Mouse (Mus musculus) lung, embryonic 14.5 days (tissue): Measurements from ENCODE around the gene Ltv1. TPM values are rescaled to one million over a fixed set of nuclear protein-coding genes. Genes with fewer than 3 reads are reported as not detected.
A peak's percentile ranks its signal among the peaks of the same experiment; 100 is the strongest.

ENCODE experiments used
- ATAC-seq: fragments of 200-750 bp; cut with Nextera tagmentation; 2 replicates; pipeline ENCODE4 v1.8.0; 2017; ENCODE audit warnings: mild to moderate bottlenecking, moderate TSS enrichment, moderate library complexity; ENCODE audit not compliant: insufficient read depth
- DNase-seq: peaks from one replicate; pipeline ENCODE4 v3.0.0-alpha.2; 2015
- H3K27ac ChIP-seq: fragments of 300-500 bp; sonication (generic); 2 replicates; pipeline ENCODE4 v1.5.1; 2014; ENCODE audit warnings: low read depth, mild to moderate bottlenecking, moderate library complexity
- H3K27me3 ChIP-seq: fragments of 300-500 bp; sonication (generic); 2 replicates; pipeline ENCODE4 v1.6.1; 2014; ENCODE audit warnings: low read length, control low read depth; ENCODE audit not compliant: insufficient read depth
- H3K36me3 ChIP-seq: fragments of 300-500 bp; sonication (generic); 2 replicates; pipeline ENCODE4 v1.6.1; 2014; ENCODE audit warnings: control low read depth; ENCODE audit not compliant: insufficient read depth
- H3K4me1 ChIP-seq: fragments of 300-500 bp; sonication (generic); 2 replicates; pipeline ENCODE4 v1.6.1; 2014; ENCODE audit warnings: antibody characterized with exemption, control low read depth; ENCODE audit not compliant: insufficient read depth
- H3K4me2 ChIP-seq: fragments of 300-500 bp; sonication (generic); 2 replicates; pipeline ENCODE4 v1.6.1; 2014; ENCODE audit warnings: mild to moderate bottlenecking
- H3K4me3 ChIP-seq: fragments of 300-500 bp; sonication (generic); 2 replicates; pipeline ENCODE4 v1.5.1; 2014; ENCODE audit warnings: low read depth, low read length
- H3K9ac ChIP-seq: fragments of 300-500 bp; sonication (generic); 2 replicates; pipeline ENCODE4 v1.6.1; 2014
- H3K9me3 ChIP-seq: fragments of 300-500 bp; sonication (generic); 2 replicates; pipeline ENCODE4 v1.6.1; 2016; ENCODE audit warnings: low read depth, low read length, control low read depth
- CTCF ChIP-seq: IDR thresholded peaks from 2 replicates; pipeline ENCODE4 v1.5.1; 2016; ENCODE audit warnings: antibody characterized with exemption, low read depth
- WGBS: fragments of 180-500 bp; shearing (Covaris S2); extraction: QIAGEN DNeasy Blood & Tissue Kit; methylation state at CpG from one replicate; pipeline ENCODE4 v1.1.7; 2014; 5-methylcytosine and 5-hydroxymethylcytosine counted together
- polyA plus RNA-seq: library from polyadenylated mRNA; unstranded; fragments of >200 nt; fragmentation: Nextera tagmentation; extraction: Ambion mirVana; gene quantifications from 2 replicates; pipeline ENCODE4 v1.2.1, GENCODE M21; 2014

Gene Ltv1
- polyA plus RNA-seq, 1 experiment from 2014 or later, result 83.8 TPM

DNA sequence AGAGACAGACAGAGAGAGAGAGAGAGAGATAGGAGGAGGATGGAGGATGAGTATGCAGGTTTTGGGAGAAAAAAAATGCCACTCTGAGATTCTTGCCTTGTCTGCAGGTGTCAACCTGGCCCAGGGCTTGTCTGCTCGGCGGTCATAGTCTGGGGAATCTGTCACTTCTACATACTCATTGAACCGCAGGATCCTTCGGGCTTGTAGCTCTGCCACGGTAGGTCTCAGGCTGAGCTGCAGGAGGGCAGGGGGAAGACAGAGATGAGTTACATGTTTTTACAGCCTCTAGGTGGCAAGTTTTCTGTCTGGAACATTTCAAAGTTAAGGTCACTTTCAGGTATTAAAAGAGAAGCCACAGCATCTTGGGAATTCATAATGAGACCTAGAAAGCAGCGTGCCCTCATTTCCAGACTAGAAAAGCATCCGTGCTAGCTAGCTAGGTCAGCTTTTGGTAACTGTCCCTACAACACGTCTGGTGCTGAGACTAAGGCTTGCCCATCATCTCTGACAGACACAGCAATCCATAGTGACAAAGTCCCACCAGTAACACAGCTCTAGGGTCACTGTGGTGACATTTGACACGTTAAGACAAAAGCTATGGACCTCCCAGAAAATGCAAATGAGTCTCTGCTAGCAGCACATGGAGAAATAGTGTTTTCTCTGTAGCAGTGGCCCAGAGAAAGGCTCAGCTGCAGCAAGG is 39.6 kb upstream of the Ltv1 start:
- Histone ChIP-seq H3K9ac (no peak overlapping the region), H3K4me1 (no peaks in the 10 kb centered on the region), H3K27me3 (no peaks in the 10 kb centered on the region), H3K4me3 (no peak overlapping the region), H3K27ac (no peak overlapping the region), H3K36me3 (peaks cover 24% of the 10 kb centered on the region; the same call in 1 of the 2 replicates), H3K4me2 (no peak overlapping the region), H3K9me3 (no peaks in the 10 kb centered on the region)
- no peak for ATAC-seq
- no peak for DNase-seq
- WGBS, result 62% methylated on average over 9 of the region's 9 CpGs
- TF ChIP-seq CTCF, result no peak

DNA sequence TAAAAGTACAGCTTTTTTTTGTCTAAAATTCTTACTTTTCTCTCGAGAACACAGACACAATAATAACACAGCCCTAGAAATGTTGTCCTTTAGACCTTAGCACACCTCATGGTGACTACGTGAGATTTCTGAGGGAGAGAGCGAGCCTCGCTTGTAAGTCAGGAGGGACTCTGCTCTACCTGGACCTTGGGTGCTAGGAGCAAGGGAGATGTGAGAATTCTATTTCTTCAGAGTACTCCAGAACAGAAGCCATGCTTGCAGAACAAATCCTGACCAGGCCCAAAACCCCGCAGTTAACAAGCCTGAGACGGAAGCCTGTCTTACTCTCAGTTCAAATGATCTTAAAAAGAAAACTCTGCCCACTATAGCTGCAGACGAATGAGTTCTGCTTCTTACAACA is 37.7 kb upstream of the Ltv1 start:
- TF ChIP-seq CTCF, result no peak
- no peak for DNase-seq
- WGBS, result 83% methylated on average over 7 of the region's 7 CpGs
- Histone ChIP-seq H3K4me3 (no peak overlapping the region), H3K4me1 (no peaks in the 10 kb centered on the region), H3K9ac (no peak overlapping the region), H3K4me2 (no peak overlapping the region), H3K36me3 (peaks cover 20% of the 10 kb centered on the region; the same call in 1 of the 2 replicates), H3K9me3 (no peaks in the 10 kb centered on the region), H3K27me3 (no peaks in the 10 kb centered on the region), H3K27ac (no peak overlapping the region)
- ATAC-seq, result no peak

DNA sequence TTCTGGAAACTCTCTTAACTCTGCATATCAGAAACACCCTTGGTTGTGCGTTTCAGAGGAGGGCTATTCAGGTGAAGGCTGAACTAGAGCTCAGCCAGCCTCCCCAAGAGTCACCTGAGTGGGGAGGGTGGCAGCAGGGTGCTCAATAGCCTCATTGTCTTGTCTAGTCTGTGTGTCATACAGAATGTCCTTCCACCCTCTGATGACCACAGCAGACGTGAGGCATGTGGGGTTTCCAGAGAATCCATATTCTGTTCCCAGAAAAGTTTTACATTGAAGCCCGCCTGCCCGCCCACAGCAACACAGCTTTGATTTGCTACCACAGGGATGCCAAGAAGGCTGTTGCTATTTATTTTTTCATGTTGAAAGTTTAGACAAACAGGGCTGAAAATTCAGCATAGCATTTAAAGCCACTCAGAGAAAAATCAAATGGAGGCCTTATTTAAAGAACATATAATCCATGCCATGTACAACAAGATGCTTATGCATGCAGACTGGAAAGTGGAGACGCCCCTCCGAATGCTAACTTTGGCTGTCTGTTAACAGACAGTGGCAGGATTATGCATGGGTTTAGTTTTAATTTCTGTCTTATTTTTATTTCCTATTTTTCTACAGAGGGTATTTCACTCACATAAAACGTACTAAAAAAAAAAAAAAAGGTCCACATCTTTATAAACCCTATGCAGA is 32.6 kb upstream of the Ltv1 start:
- 77% methylated on average over 7 of the region's 7 CpGs for WGBS
- no peaks in the 10 kb centered on the region for H3K9me3 ChIP-seq
- no peak overlapping the region for H3K4me3 ChIP-seq
- DNase-seq (no peak), ATAC-seq (no peak)
- H3K36me3 ChIP-seq, result peaks cover 24% of the 10 kb centered on the region; the same call in 1 of the 2 replicates
- H3K4me2 ChIP-seq, result no peak overlapping the region
- TF ChIP-seq CTCF, result no peak
- no peaks in the 10 kb centered on the region for H3K4me1 ChIP-seq
- no peak overlapping the region for H3K9ac ChIP-seq
- no peaks in the 10 kb centered on the region for H3K27me3 ChIP-seq
- no peak overlapping the region for H3K27ac ChIP-seq

DNA sequence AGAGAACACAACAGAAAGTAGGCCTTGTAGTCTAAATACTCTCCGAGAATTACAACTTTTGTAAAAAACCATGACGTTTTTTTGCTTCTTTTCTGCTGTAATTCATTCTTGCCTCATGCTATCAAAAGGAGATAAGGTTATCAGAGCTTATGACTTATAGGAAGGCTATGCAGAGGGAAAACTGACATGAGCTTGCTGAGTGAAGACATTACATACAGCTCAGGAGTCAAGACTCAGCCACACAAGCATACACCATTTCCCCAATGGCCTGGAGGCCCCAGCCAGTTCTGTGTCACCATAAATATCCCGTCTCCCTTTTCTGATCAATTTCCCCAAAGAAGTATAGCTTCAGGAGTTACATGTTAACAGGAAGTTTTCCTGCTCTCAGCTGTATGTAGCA is 29.2 kb upstream of the Ltv1 start:
- no peaks in the 10 kb centered on the region for H3K27me3 ChIP-seq
- no peak overlapping the region for H3K9ac ChIP-seq
- H3K36me3 ChIP-seq, result peaks cover 12% of the 10 kb centered on the region; the same call in 1 of the 2 replicates
- no peak for TF ChIP-seq CTCF
- no peaks in the 10 kb centered on the region for H3K9me3 ChIP-seq
- no peak overlapping the region for H3K4me3 ChIP-seq
- H3K27ac ChIP-seq, result no peak overlapping the region
- ATAC-seq, result no peak
- H3K4me2 ChIP-seq, result no peak overlapping the region
- H3K4me1 ChIP-seq, result 0 out of 2 replicates have a peak, but pooled peaks cover 4% of the 10 kb centered on the region
- 59% methylated on average over 3 of the region's 3 CpGs for WGBS
- DNase-seq, result no peak

DNA sequence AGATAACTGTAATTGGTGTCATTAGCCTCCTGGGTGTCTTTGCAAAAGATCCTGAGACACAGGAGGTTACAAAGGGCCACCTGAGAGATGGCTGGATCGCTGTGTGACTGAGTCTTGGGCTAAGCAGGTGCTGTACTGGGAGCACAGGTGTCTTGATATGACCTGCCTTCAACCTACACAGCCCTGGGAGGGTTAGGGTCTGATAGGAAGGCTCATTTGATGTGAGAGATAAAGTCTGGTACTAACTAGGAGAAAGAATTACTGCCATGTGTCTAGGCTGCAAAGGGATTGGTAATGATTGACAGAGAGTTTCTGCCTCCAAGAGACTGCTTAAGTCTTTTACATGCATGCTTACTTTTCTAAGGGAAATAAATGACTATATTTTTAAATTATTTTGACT is 27.1 kb upstream of the Ltv1 start:
- no peak for TF ChIP-seq CTCF
- DNase-seq (no peak), ATAC-seq (no peak)
- H3K4me1 ChIP-seq, result peaks cover 4% of the 10 kb centered on the region; the same call in 1 of the 2 replicates
- H3K4me2 ChIP-seq, result no peak overlapping the region
- H3K9ac ChIP-seq, result no peak overlapping the region
- no peak overlapping the region for H3K27ac ChIP-seq
- H3K9me3 ChIP-seq, result no peaks in the 10 kb centered on the region
- WGBS, result 60% methylated on average over 1 of the region's 1 CpGs
- peaks cover 12% of the 10 kb centered on the region; the same call in 1 of the 2 replicates for H3K36me3 ChIP-seq
- H3K27me3 ChIP-seq, result no peaks in the 10 kb centered on the region
- no peak overlapping the region for H3K4me3 ChIP-seq

DNA sequence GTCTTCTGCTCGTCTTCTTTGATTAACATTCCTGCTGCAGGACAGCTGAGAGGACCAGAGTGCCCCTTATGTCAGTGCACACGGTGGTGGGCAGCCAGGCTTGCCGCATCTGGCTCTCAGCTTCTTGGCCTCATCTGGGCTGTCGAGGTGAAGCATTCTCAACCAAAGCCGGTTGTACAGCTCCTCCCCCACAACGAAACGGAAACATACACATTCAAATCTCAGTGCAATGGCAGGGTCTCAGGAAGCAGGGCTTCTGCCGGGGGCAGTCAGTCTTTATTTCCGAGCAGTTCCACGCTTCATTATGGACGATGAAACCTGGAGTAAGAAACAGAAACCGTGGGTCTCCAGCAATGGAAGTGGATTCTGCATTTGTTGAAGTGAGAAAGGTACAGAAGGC is 21.0 kb upstream of the Ltv1 start:
- peak overlapping the region; percentile 50; the same call in 1 of the 2 replicates for H3K27ac ChIP-seq
- H3K4me1 ChIP-seq, result peaks cover 31% of the 10 kb centered on the region
- TF ChIP-seq CTCF, result no peak
- no peaks in the 10 kb centered on the region for H3K9me3 ChIP-seq
- 55% methylated on average over 12 of the region's 12 CpGs for WGBS
- no peak overlapping the region for H3K9ac ChIP-seq
- no peak overlapping the region for H3K4me3 ChIP-seq
- no peak for ATAC-seq
- no peaks in the 10 kb centered on the region for H3K27me3 ChIP-seq
- H3K36me3 ChIP-seq, result 0 out of 2 replicates have a peak, but pooled peaks cover 4% of the 10 kb centered on the region
- no peak for DNase-seq
- no peak overlapping the region for H3K4me2 ChIP-seq

DNA sequence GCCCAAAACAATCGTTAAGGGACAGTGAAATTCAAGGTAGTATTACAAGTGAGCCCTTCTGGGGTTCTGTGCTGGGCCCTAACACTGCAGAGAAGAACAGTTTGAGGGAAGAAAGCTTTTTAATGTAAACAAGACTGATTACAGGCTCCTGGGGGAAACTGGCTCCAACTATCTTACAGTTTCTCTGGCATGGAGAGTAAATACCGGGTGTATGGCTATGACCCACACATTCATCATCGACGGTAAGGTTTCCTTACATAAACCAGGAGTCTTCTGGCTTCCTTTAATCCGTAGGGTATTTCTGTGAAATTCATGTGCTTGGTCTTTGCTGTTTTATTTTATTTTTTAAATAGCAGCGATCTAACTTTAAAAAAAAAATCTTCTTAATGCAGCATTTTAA is 19.9 kb upstream of the Ltv1 start:
- TF ChIP-seq CTCF, result no peak
- ATAC-seq, result no peak
- no peak overlapping the region for H3K4me3 ChIP-seq
- DNase-seq, result no peak
- H3K9ac ChIP-seq, result no peak overlapping the region
- no peaks in the 10 kb centered on the region for H3K9me3 ChIP-seq
- 0 out of 2 replicates have a peak, but pooled peaks cover 4% of the 10 kb centered on the region for H3K36me3 ChIP-seq
- WGBS, result 43% methylated on average over 6 of the region's 6 CpGs
- H3K4me1 ChIP-seq, result peaks cover 33% of the 10 kb centered on the region
- no peaks in the 10 kb centered on the region for H3K27me3 ChIP-seq
- H3K27ac ChIP-seq, result peak overlapping the region; percentile 50; the same call in 1 of the 2 replicates
- H3K4me2 ChIP-seq, result no peak overlapping the region
